Mouse (Mus musculus) intestine, embryonic 16.5 days (tissue): ENCODE data around the gene Sdsl. TPM values are rescaled to one million over a fixed set of nuclear protein-coding genes. Genes with fewer than 3 reads are reported as not detected.

Experiments
- ATAC-seq: fragments of 200-750 bp; cut with Nextera tagmentation; 2 replicates; pipeline ENCODE4 v1.8.0; 2017; ENCODE audit warnings: moderate TSS enrichment, moderate library complexity
- H3K27ac ChIP-seq: fragments of 300-500 bp; sonication (generic); 2 replicates; pipeline ENCODE4 v1.5.1; 2014; ENCODE audit warnings: mild to moderate bottlenecking, low read length
- H3K27me3 ChIP-seq: fragments of 300-500 bp; sonication (generic); replicated peaks from 2 replicates; pipeline ENCODE4 v1.6.1; 2014; ENCODE audit warnings: low read length, control low read depth, mixed read lengths; ENCODE audit not compliant: control insufficient read depth, insufficient read depth
- H3K36me3 ChIP-seq: fragments of 300-500 bp; sonication (generic); 2 replicates; pipeline ENCODE4 v1.6.1; 2014; ENCODE audit warnings: low read length, control low read depth; ENCODE audit not compliant: control insufficient read depth, insufficient read depth
- H3K4me1 ChIP-seq: fragments of 300-500 bp; sonication (generic); 2 replicates; pipeline ENCODE4 v1.6.1; 2014; ENCODE audit warnings: low read length, control low read depth, mixed read lengths; ENCODE audit not compliant: control insufficient read depth, insufficient read depth
- H3K4me2 ChIP-seq: fragments of 300-500 bp; sonication (generic); 2 replicates; pipeline ENCODE4 v1.6.1; 2014; ENCODE audit warnings: low read depth, low read length, control low read depth
- H3K4me3 ChIP-seq: fragments of 300-500 bp; sonication (generic); 2 replicates; pipeline ENCODE4 v1.5.1; 2014; ENCODE audit warnings: mild to moderate bottlenecking, low read length
- H3K9ac ChIP-seq: fragments of 300-500 bp; sonication (generic); 2 replicates; pipeline ENCODE4 v1.6.1; 2014; ENCODE audit warnings: low read depth, low read length
- H3K9me3 ChIP-seq: fragments of 300-500 bp; sonication (generic); 2 replicates; pipeline ENCODE4 v1.6.1; 2016; ENCODE audit warnings: low read length, control low read depth; ENCODE audit not compliant: control insufficient read depth
- WGBS: fragments of 180-500 bp; shearing (Covaris S2); extraction: QIAGEN DNeasy Blood & Tissue Kit; methylation state at CpG from one replicate; pipeline ENCODE4 v1.1.7; 2014; 5-methylcytosine and 5-hydroxymethylcytosine counted together
- polyA plus RNA-seq: library from polyadenylated mRNA; unstranded; fragments of >200 nt; fragmentation: Nextera tagmentation; extraction: Ambion mirVana; gene quantifications from 2 replicates; pipeline ENCODE4 v1.2.1, GENCODE M21; 2015

Sdsl gene
- polyA plus RNA-seq, 1 experiment from 2014 or later: 19.9 TPM

DNA sequence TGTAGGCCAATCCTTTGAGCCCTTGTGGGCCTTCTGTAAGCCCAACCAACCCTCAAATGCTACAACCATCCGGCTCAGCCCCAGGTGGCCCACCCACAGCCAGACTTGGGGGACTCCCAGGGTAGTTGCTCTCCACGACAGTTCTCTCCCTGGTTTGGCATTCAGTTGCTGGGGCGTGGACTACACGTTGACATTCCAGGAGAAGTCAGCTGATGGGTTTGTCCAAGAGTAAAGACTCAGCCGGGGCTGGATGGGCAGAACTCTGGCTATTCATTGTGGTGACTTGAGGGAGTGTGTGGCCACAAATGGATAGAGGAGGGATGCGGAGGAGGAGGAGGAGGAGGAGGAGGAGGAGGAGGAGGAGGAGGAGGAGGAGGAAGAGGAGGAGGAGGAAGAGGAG lies 43.6 kb downstream of the Sdsl start:
- no peak overlapping the region for H3K27ac ChIP-seq
- H3K4me3 ChIP-seq: no peak overlapping the region
- peaks cover 93% of the 10 kb centered on the region for H3K27me3 ChIP-seq
- no peak for ATAC-seq
- H3K4me2 ChIP-seq: no peak overlapping the region
- H3K9me3 ChIP-seq: no peaks in the 10 kb centered on the region
- no peaks in the 10 kb centered on the region for H3K4me1 ChIP-seq
- 5% methylated on average over 5 of the region's 6 CpGs for WGBS
- no peak overlapping the region for H3K9ac ChIP-seq
- H3K36me3 ChIP-seq: no peaks in the 10 kb centered on the region

DNA sequence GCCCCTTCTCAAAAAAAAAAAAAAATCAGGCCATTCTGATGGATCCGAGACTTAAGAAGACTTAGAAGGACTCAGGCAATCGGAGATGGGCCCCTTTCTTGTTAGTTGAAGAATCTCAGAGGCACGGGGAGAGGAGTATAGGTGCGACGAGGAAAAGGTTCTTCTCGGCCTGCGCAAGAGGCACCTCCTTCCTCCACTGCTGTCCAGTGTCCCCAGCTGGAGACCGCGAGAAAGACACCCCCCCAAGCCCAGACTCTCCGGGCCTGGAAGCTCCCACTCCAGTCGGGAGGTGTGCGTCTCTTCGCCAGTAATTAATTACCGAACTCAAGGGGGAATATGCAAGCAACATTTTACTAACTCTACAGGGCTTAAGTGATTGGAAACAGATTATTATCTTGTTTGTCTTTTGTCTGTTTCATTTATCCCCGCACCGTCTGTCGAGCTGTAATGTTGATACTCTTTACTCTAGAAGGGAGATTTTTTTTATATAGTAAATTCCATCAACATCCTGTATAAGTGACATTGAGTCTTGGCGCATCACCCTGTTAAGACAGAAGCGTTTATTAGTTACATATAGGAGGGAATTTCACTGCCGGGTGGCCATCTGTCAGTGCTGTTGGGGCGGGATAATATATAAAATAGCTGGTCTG lies 44.3 kb downstream of the Sdsl start:
- H3K9ac ChIP-seq: no peak overlapping the region
- no peak overlapping the region for H3K27ac ChIP-seq
- H3K4me2 ChIP-seq: no peak overlapping the region
- H3K4me1 ChIP-seq: no peaks in the 10 kb centered on the region
- H3K4me3 ChIP-seq: no peak overlapping the region
- no peaks in the 10 kb centered on the region for H3K9me3 ChIP-seq
- peaks cover 89% of the 10 kb centered on the region for H3K27me3 ChIP-seq
- 3% methylated on average over 21 of the region's 21 CpGs for WGBS
- H3K36me3 ChIP-seq: no peaks in the 10 kb centered on the region
- no peak for ATAC-seq

DNA sequence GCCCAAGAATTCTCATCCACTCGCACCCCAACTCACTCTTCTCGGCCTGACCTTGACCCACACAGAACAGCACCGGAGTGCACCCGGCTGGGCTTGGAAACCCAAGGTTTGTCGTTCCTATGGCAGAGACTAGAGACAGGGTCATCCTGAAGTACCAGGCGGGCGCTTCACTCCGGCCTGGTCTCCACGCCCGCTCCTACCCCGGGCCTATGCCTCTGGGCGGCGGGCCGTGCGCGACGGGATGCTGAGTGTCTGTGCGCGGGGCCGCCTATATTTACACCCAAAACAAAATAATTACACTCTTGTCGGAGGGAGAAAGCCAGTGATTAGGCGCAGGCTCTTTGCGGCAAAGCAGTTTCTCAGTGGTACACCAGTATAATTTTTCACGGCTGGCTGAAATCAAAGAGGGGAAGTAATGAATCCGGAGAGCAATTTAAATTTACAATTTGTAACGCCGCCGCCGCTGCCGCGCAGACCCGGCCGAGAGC lies 45.1 kb downstream of the Sdsl start:
- Histone ChIP-seq H3K9me3 (no peaks in the 10 kb centered on the region), H3K4me1 (no peaks in the 10 kb centered on the region), H3K27me3 (peaks cover 88% of the 10 kb centered on the region), H3K9ac (no peak overlapping the region), H3K4me2 (no peak overlapping the region), H3K4me3 (no peak overlapping the region), H3K27ac (no peak overlapping the region), H3K36me3 (no peaks in the 10 kb centered on the region)
- ATAC-seq: no peak
- WGBS: 1% methylated on average over 33 of the region's 33 CpGs

DNA sequence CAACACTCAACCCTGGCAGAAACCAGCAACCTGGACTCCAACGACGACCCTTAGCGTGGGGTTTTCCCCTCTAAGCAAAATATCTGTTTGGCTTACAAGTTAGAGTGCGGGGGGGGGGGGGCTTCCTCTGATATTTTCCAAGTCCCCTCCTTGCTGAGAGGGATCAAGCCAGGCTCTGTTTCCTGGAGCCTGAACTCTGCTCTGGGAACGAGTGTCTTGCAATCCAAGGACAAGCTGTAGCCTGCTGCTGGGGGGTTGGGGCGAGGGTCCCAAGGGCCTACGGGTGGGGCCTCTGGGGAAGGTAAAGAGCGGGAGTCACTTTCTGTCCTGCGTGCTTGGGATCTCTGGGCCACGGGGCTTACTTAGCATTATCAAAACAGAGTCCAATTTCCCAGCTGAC lies 46.0 kb downstream of the Sdsl start:
- H3K9me3 ChIP-seq: no peaks in the 10 kb centered on the region
- no peak for ATAC-seq
- H3K4me3 ChIP-seq: no peak overlapping the region
- 2% methylated on average over 10 of the region's 10 CpGs for WGBS
- no peak overlapping the region for H3K4me2 ChIP-seq
- H3K4me1 ChIP-seq: no peaks in the 10 kb centered on the region
- H3K27ac ChIP-seq: no peak overlapping the region
- peaks cover 82% of the 10 kb centered on the region for H3K27me3 ChIP-seq
- H3K36me3 ChIP-seq: no peaks in the 10 kb centered on the region
- no peak overlapping the region for H3K9ac ChIP-seq

DNA sequence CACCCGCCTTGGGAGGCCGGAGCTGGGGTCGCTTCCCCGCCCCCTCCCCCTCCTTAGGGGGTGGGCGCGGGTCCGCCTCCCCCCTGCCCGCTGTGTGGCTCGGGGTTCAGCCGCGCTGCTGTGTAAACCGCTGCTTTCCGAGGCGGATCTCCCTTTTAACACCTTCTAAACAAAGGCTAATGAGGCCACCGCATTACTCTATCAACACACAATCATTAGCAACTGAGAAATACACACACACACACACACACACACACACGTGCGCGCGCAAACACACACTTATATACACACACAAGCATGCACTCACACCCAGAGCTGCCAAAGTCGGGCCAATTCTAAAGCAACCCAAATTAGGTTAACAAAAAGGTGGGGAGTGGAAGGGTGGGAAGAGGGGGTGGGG lies 46.9 kb downstream of the Sdsl start:
- H3K36me3 ChIP-seq: no peaks in the 10 kb centered on the region
- H3K27me3 ChIP-seq: peaks cover 79% of the 10 kb centered on the region
- under 1% methylated on average over 18 of the region's 20 CpGs for WGBS
- no peaks in the 10 kb centered on the region for H3K9me3 ChIP-seq
- no peak overlapping the region for H3K4me3 ChIP-seq
- ATAC-seq: no peak
- H3K27ac ChIP-seq: no peak overlapping the region
- H3K4me1 ChIP-seq: no peaks in the 10 kb centered on the region
- no peak overlapping the region for H3K9ac ChIP-seq
- H3K4me2 ChIP-seq: no peak overlapping the region

DNA sequence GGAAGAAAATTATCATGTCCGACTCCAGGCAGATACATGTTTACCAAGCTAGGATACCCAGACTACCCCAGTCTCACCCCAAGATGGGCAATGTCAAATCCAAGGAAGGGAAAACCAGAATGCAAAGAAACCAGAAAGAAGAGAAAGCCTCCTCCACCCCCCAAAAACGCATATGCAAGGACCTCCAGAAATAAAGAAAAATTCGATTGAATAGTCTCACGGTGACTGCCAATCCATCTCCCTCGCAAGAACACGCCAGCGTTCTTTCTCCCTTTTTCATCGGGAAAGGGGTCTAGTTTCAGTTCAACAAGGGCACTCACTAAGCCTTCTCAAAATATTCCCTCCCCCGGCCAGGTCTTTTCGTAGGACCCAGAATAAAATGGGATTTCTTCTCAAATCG lies 48.0 kb downstream of the Sdsl start:
- Histone ChIP-seq H3K9ac (no peak overlapping the region), H3K4me3 (no peak overlapping the region), H3K27ac (no peak overlapping the region), H3K36me3 (no peaks in the 10 kb centered on the region), H3K4me1 (no peaks in the 10 kb centered on the region), H3K27me3 (peaks cover 76% of the 10 kb centered on the region), H3K9me3 (no peaks in the 10 kb centered on the region), H3K4me2 (no peak overlapping the region)
- no peak for ATAC-seq
- 2% methylated on average over 11 of the region's 11 CpGs for WGBS

DNA sequence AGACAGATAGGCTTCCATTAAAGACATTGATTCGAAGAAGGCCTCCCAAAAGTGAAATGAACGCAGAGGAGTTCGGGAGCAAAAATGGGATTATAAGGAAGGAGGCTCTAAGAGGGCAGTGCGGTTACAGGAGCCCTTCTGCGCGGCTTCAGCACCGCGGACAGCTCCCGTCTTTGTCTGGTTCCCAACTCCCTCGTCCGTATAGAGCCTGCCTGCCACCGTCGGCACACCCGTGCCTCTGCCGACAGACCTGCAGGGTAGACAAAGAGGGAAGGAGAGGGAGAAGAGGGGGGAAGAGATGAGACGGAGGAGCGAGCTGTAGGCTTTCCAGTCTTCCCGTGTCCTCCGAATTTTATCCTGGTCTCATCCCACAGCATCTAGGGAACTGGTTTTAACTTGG lies 48.6 kb downstream of the Sdsl start:
- Histone ChIP-seq H3K4me1 (no peaks in the 10 kb centered on the region), H3K9me3 (no peaks in the 10 kb centered on the region), H3K4me2 (no peak overlapping the region), H3K27me3 (peaks cover 75% of the 10 kb centered on the region), H3K4me3 (no peak overlapping the region), H3K27ac (no peak overlapping the region), H3K9ac (no peak overlapping the region), H3K36me3 (no peaks in the 10 kb centered on the region)
- peak; percentile 58; the same call in 1 of the 2 replicates for ATAC-seq
- WGBS: 1% methylated on average over 19 of the region's 19 CpGs

DNA sequence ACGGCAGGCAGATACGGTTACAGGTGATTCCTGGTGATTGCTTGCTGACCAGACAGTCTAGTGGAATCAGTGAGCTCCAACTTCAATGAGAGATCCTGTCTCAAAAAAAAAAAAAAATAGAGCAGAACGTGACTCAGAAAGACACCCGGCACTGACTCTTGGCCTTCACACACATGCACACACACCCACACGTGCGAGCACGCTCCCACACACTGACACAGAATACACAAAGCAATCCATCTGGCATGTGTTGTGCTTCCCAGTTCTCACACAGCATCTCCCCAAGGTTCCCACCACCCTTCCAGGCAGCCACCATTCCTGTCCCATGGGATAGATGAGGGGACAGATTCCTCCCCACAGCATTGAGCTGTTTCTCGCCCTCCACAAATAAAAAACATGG lies 52.5 kb downstream of the Sdsl start:
- Histone ChIP-seq H3K4me2 (no peak overlapping the region), H3K27me3 (peaks cover 43% of the 10 kb centered on the region), H3K4me1 (no peaks in the 10 kb centered on the region), H3K27ac (no peak overlapping the region), H3K4me3 (no peak overlapping the region), H3K36me3 (no peaks in the 10 kb centered on the region), H3K9ac (no peak overlapping the region), H3K9me3 (no peaks in the 10 kb centered on the region)
- WGBS: 85% methylated on average over 8 of the region's 8 CpGs
- no peak for ATAC-seq

DNA sequence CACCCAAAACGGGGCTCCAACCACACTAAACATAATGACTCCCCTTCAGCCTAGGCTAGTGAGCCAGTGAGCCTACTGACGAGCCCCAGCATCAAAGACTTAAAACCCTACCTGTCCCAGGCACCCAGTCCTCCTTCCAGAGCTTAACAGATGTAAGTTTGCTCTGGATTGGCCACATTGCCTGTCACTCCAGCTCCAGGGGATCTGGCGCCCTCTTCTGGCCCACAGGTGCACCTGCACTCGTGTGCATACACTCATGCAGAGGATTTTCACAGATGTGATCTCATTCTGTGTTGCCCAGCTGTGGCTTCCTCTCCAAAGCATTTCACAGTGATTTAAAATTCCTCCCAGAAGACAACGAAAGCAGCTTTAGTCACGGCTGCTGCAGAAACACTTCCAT lies 59.2 kb downstream of the Sdsl start:
- Histone ChIP-seq H3K4me3 (no peak overlapping the region), H3K36me3 (no peaks in the 10 kb centered on the region), H3K4me2 (no peak overlapping the region), H3K27me3 (peaks cover 31% of the 10 kb centered on the region), H3K4me1 (no peaks in the 10 kb centered on the region), H3K9me3 (peaks cover 3% of the 10 kb centered on the region; the same call in 1 of the 2 replicates), H3K27ac (no peak overlapping the region), H3K9ac (no peak overlapping the region)
- WGBS: 79% methylated on average over 6 of the region's 6 CpGs
- no peak for ATAC-seq
